Mouse (Mus musculus): ENCODE data around the gene Tent5d. TPM values are rescaled to one million over a fixed set of nuclear protein-coding genes. Genes with fewer than 3 reads are reported as not detected.

Tent5d gene
- polyA plus RNA-seq, 1 experiment from 2014 or later: not detected

Other genes starting within 250 kb of the Tent5d start
- gene Tbx22, start 124.6 kb upstream of the Tent5d start, polyA plus RNA-seq (2016; fragmentation: Nextera tagmentation; extraction: Ambion mirVana): 0.33 and 0.44 TPM in 2 replicates
- 11.0 and 12.1 TPM in 2 replicates for gene 2610002M06Rik, start 23.7 kb downstream of the Tent5d start, polyA plus RNA-seq (2016; fragmentation: Nextera tagmentation; extraction: Ambion mirVana)
- gene Gm732, start 155.9 kb downstream of the Tent5d start, polyA plus RNA-seq (2016; fragmentation: Nextera tagmentation; extraction: Ambion mirVana): not detected in 2 replicates